Mouse (Mus musculus): ENCODE measurements around the gene Foxn1.

GRCm38 (mm10) chr11:78349441-78350358 lies 36.7 kb downstream of the Foxn1 start:
- TF ChIP-seq GATA1 (IDR thresholded peaks at IDR 0.05; ENCODE audit: borderline replicate concordance, low read length): no peak
- no peak for TF ChIP-seq FLI1 (IDR thresholded peaks at IDR 0.05; ENCODE audit: low read length)
